Mouse (Mus musculus): ENCODE measurements at regions not wholly inside any gene's neighbourhood (a gene's known extent, or its start where the extent isn't known, plus 50 kb on each side); places are given as distances from the start of the nearest gene placed in this dataset.

DNA sequence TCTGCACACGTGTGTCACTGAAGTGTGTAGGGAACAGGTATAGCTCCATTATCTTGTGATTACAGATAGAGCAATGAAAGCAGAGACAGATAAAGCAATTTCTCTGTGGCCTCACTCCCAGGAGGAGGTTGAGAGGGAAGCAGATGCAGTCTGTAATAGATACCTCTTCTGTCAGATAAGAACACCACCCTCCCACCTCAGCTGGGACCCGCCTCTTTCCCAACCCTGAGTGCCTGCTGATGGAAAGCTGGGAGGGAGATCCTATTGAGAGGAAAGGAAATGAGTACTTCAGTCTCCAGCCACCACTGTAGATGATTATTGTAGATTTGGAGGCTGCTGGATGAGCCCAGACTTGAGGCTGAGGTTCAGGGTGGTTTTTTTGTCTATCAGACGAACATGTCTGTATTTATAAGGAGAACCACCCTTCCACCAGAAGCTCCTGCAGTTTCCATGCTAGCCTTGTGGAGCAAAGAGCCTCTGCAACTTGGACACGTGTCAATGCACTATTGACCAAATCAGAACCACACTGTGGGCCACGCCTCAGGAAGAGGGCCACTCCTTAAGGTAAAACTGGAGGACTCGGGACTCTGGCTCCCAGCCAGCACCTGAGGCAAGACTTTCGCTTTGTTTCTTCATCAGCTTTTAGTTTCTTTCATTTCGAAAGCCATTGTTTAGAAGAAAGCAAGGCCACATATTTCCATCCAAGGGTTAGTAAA is 55.3 kb upstream of the Plekha5 start:
- Histone ChIP-seq H3K36me3 (no peaks in the 10 kb centered on the region), H3K27me3 (ENCODE audit: insufficient read depth, poor library complexity, severe bottlenecking) (no peaks in the 10 kb centered on the region), H3K27ac (no peak overlapping the region), H3K9me3 (no peaks in the 10 kb centered on the region), H3K4me3 (no peak overlapping the region), H3K4me1 (replicated peaks) (no peaks in the 10 kb centered on the region)
- DNase-seq (ENCODE audit: low spot score): no peak
- WGBS: 79% methylated on average over 8 of the region's 8 CpGs

- Histone ChIP-seq H3K4me3 (no peak overlapping the region), H3K27me3 (ENCODE audit: insufficient read depth, poor library complexity, severe bottlenecking) (no peaks in the 10 kb centered on the region), H3K4me1 (replicated peaks) (no peaks in the 10 kb centered on the region), H3K27ac (no peak overlapping the region), H3K9me3 (no peaks in the 10 kb centered on the region), H3K36me3 (no peaks in the 10 kb centered on the region)
- 85% methylated on average over 6 of the region's 6 CpGs for WGBS
- no peak for DNase-seq (ENCODE audit: low spot score)
Observed at GRCm38 (mm10) chr6:140367303-140367702, 56.6 kb upstream of the Plekha5 start.

GRCm38 (mm10) chr6:140366791-140367190 is 57.1 kb upstream of the Plekha5 start:
- H3K9me3 ChIP-seq: no peaks in the 10 kb centered on the region
- no peak overlapping the region for H3K4me3 ChIP-seq
- H3K4me1 ChIP-seq (replicated peaks): no peaks in the 10 kb centered on the region
- H3K27me3 ChIP-seq (ENCODE audit: insufficient read depth, poor library complexity, severe bottlenecking): no peaks in the 10 kb centered on the region
- WGBS: 46% methylated on average over 3 of the region's 3 CpGs
- DNase-seq (ENCODE audit: low spot score): no peak
- no peaks in the 10 kb centered on the region for H3K36me3 ChIP-seq
- H3K27ac ChIP-seq: no peak overlapping the region

- no peak overlapping the region for H3K27ac ChIP-seq
- DNase-seq (ENCODE audit: low spot score): no peak
- H3K4me3 ChIP-seq: no peak overlapping the region
- H3K27me3 ChIP-seq (ENCODE audit: insufficient read depth, poor library complexity, severe bottlenecking): no peaks in the 10 kb centered on the region
- no peaks in the 10 kb centered on the region for H3K4me1 ChIP-seq (replicated peaks)
- H3K36me3 ChIP-seq: no peaks in the 10 kb centered on the region
- WGBS: 80% methylated on average over 4 of the region's 4 CpGs
- H3K9me3 ChIP-seq: no peaks in the 10 kb centered on the region
Observed at GRCm38 (mm10) chr6:140360996-140361395, 62.9 kb upstream of the Plekha5 start.

DNA sequence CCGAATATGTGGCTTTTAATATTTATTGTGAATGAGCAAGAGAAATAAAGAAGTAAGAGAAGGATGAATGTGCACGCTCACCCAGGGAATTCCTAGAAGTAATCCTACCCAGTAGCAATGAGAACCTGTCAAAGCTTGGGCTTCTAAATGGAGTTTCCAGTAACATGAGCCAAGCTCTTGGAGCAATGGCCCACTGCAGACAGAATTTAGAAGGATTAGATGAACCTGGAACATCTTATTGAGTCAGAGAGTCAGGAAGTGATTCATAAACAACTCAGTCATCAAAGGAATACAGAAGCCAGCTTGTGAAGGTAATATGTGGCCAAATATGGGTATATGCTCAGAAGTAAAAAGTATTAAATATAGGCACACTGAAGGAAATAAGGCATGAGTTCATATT is 66.0 kb upstream of the Plekha5 start:
- WGBS: 86% methylated on average over 2 of the region's 2 CpGs
- H3K27ac ChIP-seq: no peak overlapping the region
- no peaks in the 10 kb centered on the region for H3K9me3 ChIP-seq
- H3K4me3 ChIP-seq: no peak overlapping the region
- H3K4me1 ChIP-seq (replicated peaks): no peaks in the 10 kb centered on the region
- no peaks in the 10 kb centered on the region for H3K36me3 ChIP-seq
- H3K27me3 ChIP-seq (ENCODE audit: insufficient read depth, poor library complexity, severe bottlenecking): no peaks in the 10 kb centered on the region
- no peak for DNase-seq (ENCODE audit: low spot score)

- 84% methylated on average over 8 of the region's 8 CpGs for WGBS
- Histone ChIP-seq H3K27ac (no peak overlapping the region), H3K36me3 (no peaks in the 10 kb centered on the region), H3K4me3 (no peak overlapping the region), H3K9me3 (no peaks in the 10 kb centered on the region), H3K27me3 (ENCODE audit: insufficient read depth, poor library complexity, severe bottlenecking) (no peaks in the 10 kb centered on the region), H3K4me1 (replicated peaks) (no peaks in the 10 kb centered on the region)
- no peak for DNase-seq (ENCODE audit: low spot score)
Observed at GRCm38 (mm10) chr6:140357300-140357699, 66.6 kb upstream of the Plekha5 start.

- DNase-seq (ENCODE audit: low spot score): no peak
- H3K9me3 ChIP-seq: no peaks in the 10 kb centered on the region
- no peak overlapping the region for H3K27ac ChIP-seq
- H3K36me3 ChIP-seq: no peaks in the 10 kb centered on the region
- no peak overlapping the region for H3K4me3 ChIP-seq
- H3K27me3 ChIP-seq (ENCODE audit: insufficient read depth, poor library complexity, severe bottlenecking): no peaks in the 10 kb centered on the region
- 88% methylated on average over 6 of the region's 6 CpGs for WGBS
- peaks cover 7% of the 10 kb centered on the region for H3K4me1 ChIP-seq (replicated peaks)
Observed at GRCm38 (mm10) chr6:140354082-140354481, 69.8 kb upstream of the Plekha5 start.

DNA sequence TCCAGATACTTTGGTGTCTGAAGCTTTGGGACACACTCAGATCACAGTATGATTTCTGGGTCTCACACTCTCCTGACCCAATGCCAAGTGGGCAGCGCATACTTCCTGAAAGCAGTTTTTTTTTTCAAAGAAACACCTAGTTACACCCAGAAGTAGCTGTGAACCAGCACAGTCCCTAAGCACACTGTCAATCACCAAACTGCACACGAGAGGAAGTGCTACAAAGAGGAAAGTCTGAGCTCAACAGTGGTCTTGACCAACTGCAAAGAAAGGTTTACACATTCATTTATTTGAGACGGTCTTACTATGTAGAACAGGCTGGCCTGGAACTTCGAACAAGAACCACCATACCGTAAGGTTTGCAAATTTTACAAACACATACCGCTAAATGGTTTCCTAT is 70.2 kb upstream of the Plekha5 start:
- H3K9me3 ChIP-seq: no peaks in the 10 kb centered on the region
- no peaks in the 10 kb centered on the region for H3K27me3 ChIP-seq (ENCODE audit: insufficient read depth, poor library complexity, severe bottlenecking)
- H3K4me1 ChIP-seq (replicated peaks): peaks cover 7% of the 10 kb centered on the region
- no peak for DNase-seq (ENCODE audit: low spot score)
- 85% methylated on average over 6 of the region's 6 CpGs for WGBS
- H3K4me3 ChIP-seq: no peak overlapping the region
- no peak overlapping the region for H3K27ac ChIP-seq
- H3K36me3 ChIP-seq: no peaks in the 10 kb centered on the region

DNA sequence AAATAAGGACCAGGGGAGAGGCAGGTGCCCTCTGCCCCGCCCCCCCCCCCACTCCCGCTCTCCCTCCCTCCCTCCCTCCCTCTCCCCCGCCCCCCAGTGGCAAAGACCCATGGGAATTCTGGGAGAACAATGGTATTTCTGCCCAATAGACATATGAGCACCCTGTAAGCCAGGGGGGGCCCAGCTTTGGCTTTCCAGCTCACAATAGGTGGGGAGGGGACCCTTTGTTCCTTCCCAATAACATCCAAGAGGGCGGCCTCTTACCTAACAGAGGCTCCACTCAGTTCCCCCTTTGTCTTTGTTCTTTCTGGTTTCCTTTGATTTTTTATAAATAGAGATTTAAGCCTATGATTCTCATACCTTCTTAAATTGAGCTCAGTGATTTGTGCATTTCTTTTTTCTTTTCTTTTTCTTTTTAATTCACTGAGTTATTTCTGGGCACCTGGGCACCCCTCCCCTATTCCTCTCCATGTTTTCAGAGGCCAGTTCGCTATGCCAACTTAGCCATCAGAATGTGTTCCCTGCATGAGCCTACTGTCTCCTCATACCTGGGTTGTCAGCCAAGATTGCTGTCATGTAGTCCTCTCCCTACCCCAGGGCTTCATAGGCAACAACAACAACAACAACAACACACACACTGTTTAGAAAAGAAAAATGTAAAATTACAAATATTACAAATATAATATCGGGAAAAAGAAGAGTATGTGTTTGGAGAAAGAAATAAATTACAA is 72.3 kb upstream of the Plekha5 start:
- peak overlapping the region; percentile 73 for H3K27ac ChIP-seq
- 54% methylated on average over 5 of the region's 6 CpGs for WGBS
- no peaks in the 10 kb centered on the region for H3K36me3 ChIP-seq
- peaks cover 7% of the 10 kb centered on the region for H3K4me1 ChIP-seq (replicated peaks)
- H3K4me3 ChIP-seq: no peak overlapping the region
- no peak for DNase-seq (ENCODE audit: low spot score)
- no peaks in the 10 kb centered on the region for H3K9me3 ChIP-seq
- no peaks in the 10 kb centered on the region for H3K27me3 ChIP-seq (ENCODE audit: insufficient read depth, poor library complexity, severe bottlenecking)

- DNase-seq (ENCODE audit: low spot score): no peak
- Histone ChIP-seq H3K27ac (no peak overlapping the region), H3K27me3 (ENCODE audit: insufficient read depth, poor library complexity, severe bottlenecking) (no peaks in the 10 kb centered on the region), H3K4me3 (no peak overlapping the region), H3K36me3 (no peaks in the 10 kb centered on the region), H3K9me3 (0 out of 2 replicates have a peak, but pooled peaks cover 2% of the 10 kb centered on the region), H3K4me1 (replicated peaks) (peaks cover 8% of the 10 kb centered on the region)
- WGBS: 92% methylated on average over 16 of the region's 16 CpGs
Observed at GRCm38 (mm10) chr6:140348578-140348977, 75.3 kb upstream of the Plekha5 start.

GRCm38 (mm10) chr6:140346929-140347328 is 76.9 kb upstream of the Plekha5 start:
- DNase-seq (ENCODE audit: low spot score): no peak
- 79% methylated on average over 6 of the region's 6 CpGs for WGBS
- H3K36me3 ChIP-seq: no peaks in the 10 kb centered on the region
- no peak overlapping the region for H3K4me3 ChIP-seq
- H3K4me1 ChIP-seq (replicated peaks): peaks cover 17% of the 10 kb centered on the region
- no peaks in the 10 kb centered on the region for H3K27me3 ChIP-seq (ENCODE audit: insufficient read depth, poor library complexity, severe bottlenecking)
- 0 out of 2 replicates have a peak, but pooled peaks cover 2% of the 10 kb centered on the region for H3K9me3 ChIP-seq
- no peak overlapping the region for H3K27ac ChIP-seq

DNA sequence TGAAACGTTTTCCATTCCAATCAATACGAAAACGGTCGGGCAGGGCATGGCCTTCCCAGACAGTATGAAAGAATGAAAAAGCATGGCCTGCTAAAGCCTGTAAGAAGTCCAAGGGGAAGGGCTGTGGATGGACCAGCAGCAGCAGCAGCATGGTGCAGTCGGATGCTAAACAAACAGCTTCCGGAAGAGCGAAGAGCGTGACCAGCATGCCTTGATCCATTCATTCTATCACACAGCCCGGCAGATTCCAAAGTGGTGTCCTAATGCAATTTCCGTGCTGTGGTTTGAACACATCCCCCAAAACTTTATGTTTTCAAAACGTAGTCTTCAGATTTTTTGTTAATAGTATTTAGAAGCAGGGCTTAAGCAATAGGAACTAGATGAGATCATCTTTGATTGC is 80.2 kb upstream of the Plekha5 start:
- 0 out of 2 replicates have a peak overlapping the region, but pooled peaks have one; percentile 30 for H3K27ac ChIP-seq
- H3K27me3 ChIP-seq (ENCODE audit: insufficient read depth, poor library complexity, severe bottlenecking): no peaks in the 10 kb centered on the region
- no peak overlapping the region for H3K4me3 ChIP-seq
- 66% methylated on average over 11 of the region's 11 CpGs for WGBS
- H3K4me1 ChIP-seq (replicated peaks): peaks cover 20% of the 10 kb centered on the region
- DNase-seq (ENCODE audit: low spot score): no peak
- H3K36me3 ChIP-seq: no peaks in the 10 kb centered on the region
- H3K9me3 ChIP-seq: 0 out of 2 replicates have a peak, but pooled peaks cover 2% of the 10 kb centered on the region

DNA sequence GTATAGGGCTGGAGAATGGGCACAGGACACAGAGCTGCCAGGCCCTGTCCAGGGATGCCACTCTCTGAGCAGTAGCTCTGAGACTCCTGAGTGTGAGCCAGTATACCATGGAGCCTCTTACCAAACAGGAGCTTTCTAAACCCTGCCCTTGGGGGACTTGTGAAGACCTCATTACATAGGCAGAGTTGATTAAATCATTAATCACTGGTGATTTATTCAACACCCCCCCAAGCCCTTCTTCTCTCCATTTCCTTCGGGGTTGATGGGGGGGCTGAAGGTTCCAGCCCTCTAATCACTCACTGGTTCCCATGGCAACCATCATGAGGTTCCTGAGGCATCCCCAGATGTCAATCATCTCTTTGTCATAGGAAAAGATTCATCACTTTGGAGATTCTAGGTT is 81.0 kb upstream of the Plekha5 start:
- H3K27ac ChIP-seq: no peak overlapping the region
- H3K4me1 ChIP-seq (replicated peaks): peaks cover 28% of the 10 kb centered on the region
- H3K9me3 ChIP-seq: 0 out of 2 replicates have a peak, but pooled peaks cover 2% of the 10 kb centered on the region
- H3K27me3 ChIP-seq (ENCODE audit: insufficient read depth, poor library complexity, severe bottlenecking): no peaks in the 10 kb centered on the region
- no peaks in the 10 kb centered on the region for H3K36me3 ChIP-seq
- no peak overlapping the region for H3K4me3 ChIP-seq
- DNase-seq (ENCODE audit: low spot score): no peak
- 34% methylated on average over 1 of the region's 1 CpGs for WGBS

Measured in hindbrain, embryonic 10.5 days (tissue).